Mouse (Mus musculus): ENCODE measurements around the gene Gm9508. TPM values are rescaled to one million over a fixed set of nuclear protein-coding genes. Genes with fewer than 3 reads are reported as not detected.
"Not testable (repeated sequence)": the region's sequence is repeated elsewhere in the genome, so short reads cannot be mapped to it uniquely, and the experiment has no call there.

The Gm9508 gene
- polyA plus RNA-seq, 1 experiment from 2014 or later = not detected

DNA sequence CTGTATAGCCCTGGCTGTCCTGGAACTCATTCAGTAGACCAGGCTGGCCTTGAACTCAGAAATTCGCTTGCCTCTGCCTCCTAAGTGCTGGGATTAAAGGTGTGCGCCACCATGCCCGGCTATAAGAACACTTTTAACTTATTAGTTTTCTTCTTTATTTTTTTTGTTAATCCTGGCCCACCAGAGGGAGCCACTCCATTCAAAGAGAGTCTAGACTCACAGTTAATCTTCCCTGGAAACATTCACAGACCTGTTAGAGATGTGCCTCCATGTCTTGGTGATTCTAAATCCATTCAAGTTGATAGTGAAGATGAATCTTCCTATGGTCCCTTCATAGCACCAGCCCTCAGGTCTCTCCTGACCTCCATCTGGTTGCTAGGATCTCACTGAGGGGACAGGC is 12.8 kb upstream of the Gm9508 start:
- no peak overlapping the region for H3K27ac ChIP-seq
- H3K9ac ChIP-seq (replicated peaks) = no peak overlapping the region
- 76% methylated on average over 3 of the region's 3 CpGs for WGBS
- no peaks in the 10 kb centered on the region for H3K36me3 ChIP-seq
- no peak overlapping the region for H3K4me3 ChIP-seq (replicated peaks)
- no peak overlapping the region for H3K4me2 ChIP-seq (replicated peaks)
- peaks cover 13% of the 10 kb centered on the region for H3K9me3 ChIP-seq
- no peaks in the 10 kb centered on the region for H3K27me3 ChIP-seq
- H3K4me1 ChIP-seq (replicated peaks) = no peaks in the 10 kb centered on the region
- no peak for ATAC-seq

DNA sequence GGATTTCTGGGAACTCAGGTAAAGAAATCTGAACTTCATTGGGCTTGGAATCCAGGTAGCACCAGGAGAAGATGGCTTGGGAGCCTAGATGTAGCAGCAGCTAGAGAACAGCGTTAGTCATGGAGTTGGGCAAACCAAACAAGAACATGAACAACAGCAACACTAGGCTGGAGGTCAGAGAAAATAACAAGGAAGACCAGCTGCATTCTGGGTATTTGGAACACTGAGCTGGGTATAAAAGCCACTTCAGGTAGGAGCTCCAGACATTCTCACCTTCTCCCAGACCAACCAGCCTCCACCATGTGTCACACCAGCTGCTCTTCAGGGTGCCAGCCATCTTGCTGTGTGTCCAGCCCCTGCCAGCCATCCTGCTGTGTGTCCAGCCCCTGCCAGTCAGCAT is 9.3 kb upstream of the Gm9508 start, which contains the start of gene Gm10272:
Gene Gm10272 (plus strand): TSS at position 301 of the 400 bp plus-strand sequence.
- Histone ChIP-seq H3K4me3 (replicated peaks) (no peak within 1 kb of the TSS), H3K27ac (no peak within 1 kb of the TSS), H3K4me1 (replicated peaks) (no peaks in the 10 kb centered on the region), H3K9me3 (peaks cover 14% of the 10 kb centered on the region), H3K36me3 (no peaks in the 10 kb centered on the region), H3K9ac (replicated peaks) (no peak within 1 kb of the TSS), H3K4me2 (replicated peaks) (no peak within 1 kb of the TSS), H3K27me3 (no peaks in the 10 kb centered on the region)
- no peak for ATAC-seq
- WGBS = 97% methylated on average over 1 of the region's 1 CpGs

DNA sequence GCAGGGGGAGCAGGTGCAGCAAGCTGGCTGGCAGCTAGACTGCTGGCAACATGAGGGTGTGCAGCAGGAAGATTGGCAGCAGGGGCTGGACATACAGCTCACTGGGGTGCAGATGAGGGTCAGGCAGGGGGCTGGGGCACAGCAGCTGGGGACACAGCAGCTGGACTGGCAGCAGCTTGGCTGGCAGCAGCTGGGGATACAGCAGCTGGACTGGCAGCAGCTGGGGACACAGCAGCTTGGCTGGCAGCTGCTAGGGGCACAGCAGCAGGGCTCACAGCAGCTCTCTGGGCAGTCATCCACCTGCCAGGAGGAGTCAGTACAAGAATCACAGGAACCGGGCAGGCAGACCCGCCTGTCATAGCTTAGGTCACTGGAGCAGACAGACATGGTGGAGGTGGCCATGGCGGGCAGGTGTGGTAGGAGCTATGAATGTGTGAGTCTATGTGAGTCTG is 6.7 kb downstream of the Gm9508 start, which contains the start of gene Gm19402:
Gene Gm19402 (minus strand): TSS at position 402 of the 452 bp plus-strand sequence.
- Histone ChIP-seq H3K27me3 (peaks cover 29% of the 10 kb centered on the region), H3K4me1 (replicated peaks) (peaks cover 23% of the 10 kb centered on the region)
- H3K4me2 ChIP-seq (replicated peaks); H3K27ac ChIP-seq; H3K36me3 ChIP-seq; H3K9me3 ChIP-seq; ATAC-seq; H3K9ac ChIP-seq (replicated peaks); H3K4me3 ChIP-seq (replicated peaks): not testable (repeated sequence)
- 60% methylated on average over 3 of the region's 3 CpGs for WGBS

DNA sequence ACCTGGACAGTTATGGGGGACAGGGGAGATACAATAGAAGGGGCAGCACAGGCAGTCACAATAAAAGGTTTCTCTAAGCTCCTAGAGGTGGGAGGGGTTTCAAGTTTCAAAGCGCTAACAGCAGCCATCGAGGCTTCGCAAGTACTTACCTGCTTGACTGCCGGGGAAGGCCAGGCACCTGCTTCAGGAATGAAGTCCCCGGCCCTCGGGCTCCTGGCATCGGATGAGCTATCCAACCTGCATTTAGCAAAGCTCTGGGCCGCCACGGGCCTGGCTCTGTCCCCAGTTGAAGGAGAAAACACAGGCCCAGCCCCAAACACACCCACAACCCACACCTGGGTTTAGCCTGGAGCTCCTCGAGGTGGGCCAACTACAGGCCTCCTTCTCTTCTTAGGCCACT is 10.0 kb downstream of the Gm9508 start:
- Histone ChIP-seq H3K36me3 (no peaks in the 10 kb centered on the region), H3K27me3 (peaks cover 38% of the 10 kb centered on the region), H3K27ac (no peak overlapping the region), H3K4me1 (replicated peaks) (peaks cover 31% of the 10 kb centered on the region), H3K4me3 (replicated peaks) (no peak overlapping the region), H3K9me3 (no peaks in the 10 kb centered on the region), H3K9ac (replicated peaks) (no peak overlapping the region), H3K4me2 (replicated peaks) (no peak overlapping the region)
- WGBS = 33% methylated on average over 10 of the region's 10 CpGs
- no peak for ATAC-seq

DNA sequence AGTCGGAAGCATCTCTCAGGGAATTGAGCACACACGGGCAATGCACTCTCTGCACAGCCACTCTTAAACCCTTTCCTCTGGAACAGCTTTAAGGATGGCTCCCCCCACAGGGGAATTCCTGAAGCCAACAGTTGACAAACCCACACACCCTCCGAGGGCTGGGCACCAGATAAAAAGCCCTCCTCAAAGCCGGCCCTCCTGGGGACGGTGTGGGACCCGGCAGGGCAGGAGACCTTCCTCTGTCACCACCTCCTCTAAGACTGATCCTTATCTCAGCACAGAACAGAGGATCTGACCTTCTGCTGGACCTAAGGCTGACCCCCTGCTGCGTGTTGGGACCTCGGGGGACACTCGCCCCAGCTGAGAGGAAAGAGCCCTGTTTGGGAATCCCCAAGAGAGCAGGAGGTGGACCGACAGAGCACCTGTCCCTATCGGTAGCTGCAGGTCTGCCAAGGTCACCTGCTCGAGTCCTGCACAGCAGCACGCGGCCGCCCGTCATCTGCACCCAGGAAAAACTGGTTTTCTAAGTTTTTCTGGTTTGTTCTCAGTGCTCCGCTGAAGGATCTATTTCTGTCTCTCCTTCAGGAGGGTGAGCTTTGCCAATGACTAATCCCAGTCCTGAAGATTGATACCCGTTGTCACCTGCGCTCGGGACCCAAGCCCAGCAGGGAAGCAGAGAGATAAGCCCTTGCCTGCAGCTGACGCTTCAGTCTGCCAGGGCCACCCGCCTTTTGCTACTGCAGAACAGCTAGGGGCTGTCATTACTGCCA is 11.0 kb downstream of the Gm9508 start, which contains the start of gene Tspear:
Gene Tspear (plus strand): TSS at position 675 of the 770 bp plus-strand sequence.
- Histone ChIP-seq H3K4me3 (replicated peaks) (no peak within 1 kb of the TSS), H3K4me1 (replicated peaks) (peaks cover 31% of the 10 kb centered on the region), H3K27me3 (peaks cover 38% of the 10 kb centered on the region), H3K9ac (replicated peaks) (no peak within 1 kb of the TSS; the same call in 1 of the 2 replicates), H3K27ac (no peak within 1 kb of the TSS), H3K4me2 (replicated peaks) (no peak within 1 kb of the TSS), H3K36me3 (no peaks in the 10 kb centered on the region), H3K9me3 (no peaks in the 10 kb centered on the region)
- 6% methylated on average over 22 of the region's 22 CpGs for WGBS
- no peak for ATAC-seq

DNA sequence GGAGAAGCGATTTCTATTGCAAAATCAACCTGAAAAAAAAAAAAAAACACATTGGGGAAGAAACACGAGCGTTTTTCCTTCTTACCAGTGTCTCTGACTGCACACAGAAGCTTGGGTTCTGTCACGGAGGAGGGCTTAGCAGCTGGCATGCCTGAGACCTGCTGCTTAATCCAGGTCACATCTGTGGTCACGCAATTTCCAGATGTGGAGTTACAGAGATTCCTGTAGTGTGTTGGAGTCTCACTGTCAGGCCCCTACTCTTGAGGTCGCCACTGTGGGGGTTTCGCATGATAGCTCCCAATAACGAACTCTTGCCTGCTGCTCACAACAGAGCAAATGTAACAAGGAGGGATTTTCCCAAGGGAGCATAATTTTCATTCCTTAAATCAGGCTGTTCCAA is 12.9 kb downstream of the Gm9508 start:
- H3K4me1 ChIP-seq (replicated peaks) = peaks cover 23% of the 10 kb centered on the region
- no peaks in the 10 kb centered on the region for H3K9me3 ChIP-seq
- no peaks in the 10 kb centered on the region for H3K36me3 ChIP-seq
- WGBS = 34% methylated on average over 8 of the region's 8 CpGs
- H3K9ac ChIP-seq (replicated peaks) = no peak overlapping the region
- peaks cover 38% of the 10 kb centered on the region for H3K27me3 ChIP-seq
- H3K27ac ChIP-seq = no peak overlapping the region
- H3K4me3 ChIP-seq (replicated peaks) = no peak overlapping the region
- no peak overlapping the region for H3K4me2 ChIP-seq (replicated peaks)
- no peak for ATAC-seq

DNA sequence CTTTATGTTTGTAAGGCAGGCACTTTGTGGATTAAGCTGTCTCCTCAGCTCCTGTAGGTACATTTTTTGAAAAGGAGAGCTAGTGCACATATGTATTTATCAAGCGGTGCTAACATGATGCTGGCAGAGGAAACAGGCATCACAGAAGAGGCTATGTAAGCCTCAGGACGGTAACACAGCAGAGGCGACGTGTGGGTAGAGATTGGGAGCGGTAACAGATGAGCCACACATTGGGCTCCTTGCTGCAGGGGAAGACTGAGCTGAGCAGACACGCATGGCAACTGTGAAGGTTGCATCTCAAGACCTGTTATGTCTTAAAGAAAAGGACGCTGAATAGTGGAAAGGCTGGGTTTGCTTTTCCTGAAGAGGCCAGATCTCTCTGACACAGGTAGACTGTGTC is 14.0 kb downstream of the Gm9508 start:
- H3K9ac ChIP-seq (replicated peaks) = no peak overlapping the region
- no peak overlapping the region for H3K27ac ChIP-seq
- no peaks in the 10 kb centered on the region for H3K9me3 ChIP-seq
- H3K27me3 ChIP-seq = peaks cover 43% of the 10 kb centered on the region
- H3K4me3 ChIP-seq (replicated peaks) = no peak overlapping the region
- 79% methylated on average over 7 of the region's 7 CpGs for WGBS
- peaks cover 25% of the 10 kb centered on the region for H3K4me1 ChIP-seq (replicated peaks)
- ATAC-seq = no peak
- H3K36me3 ChIP-seq = no peaks in the 10 kb centered on the region
- no peak overlapping the region for H3K4me2 ChIP-seq (replicated peaks)

DNA sequence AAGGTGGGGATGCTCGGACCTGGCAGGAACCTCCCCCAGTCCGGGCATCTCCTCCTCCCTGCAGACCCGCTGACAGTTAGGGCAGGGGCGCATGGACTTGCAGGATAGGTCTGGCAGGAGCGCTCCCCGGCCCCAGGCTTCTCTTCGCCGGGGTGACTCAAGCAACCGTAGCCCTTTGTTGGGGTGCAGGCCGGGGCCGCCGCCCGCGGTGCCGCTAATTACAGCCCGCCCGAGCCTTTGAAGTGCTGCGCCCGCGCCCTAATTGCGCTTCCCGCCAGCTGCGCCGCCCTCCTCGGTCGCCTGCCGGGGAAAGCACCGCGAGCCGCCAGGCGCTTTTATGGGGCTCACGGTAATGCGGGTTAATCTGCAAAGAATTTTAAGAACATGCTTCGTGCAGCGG is 19.5 kb downstream of the Gm9508 start:
- peak; percentile 72 for ATAC-seq
- under 1% methylated on average over 34 of the region's 35 CpGs for WGBS

DNA sequence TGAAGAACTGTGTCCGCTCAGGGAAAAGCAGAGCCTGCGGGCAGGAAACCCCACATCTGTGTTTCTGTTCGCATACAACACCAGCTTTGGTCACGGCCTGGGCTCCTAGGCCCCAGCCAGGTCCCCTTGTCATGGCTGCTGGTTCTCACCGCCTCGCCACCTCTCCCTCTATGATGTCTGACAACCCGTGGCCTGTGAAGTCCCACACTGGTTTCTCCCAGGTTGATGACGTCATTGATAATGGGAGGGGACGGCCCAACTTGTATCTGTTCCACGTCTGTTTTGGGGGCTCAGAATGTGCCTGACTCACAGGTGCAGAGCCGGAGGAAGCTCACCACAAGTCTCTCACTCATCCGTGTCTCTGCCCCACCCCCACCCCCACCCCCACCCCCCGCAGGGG is 23.3 kb downstream of the Gm9508 start:
- H3K27me3 ChIP-seq = peaks cover 24% of the 10 kb centered on the region
- no peak for ATAC-seq
- peaks cover 19% of the 10 kb centered on the region for H3K4me1 ChIP-seq (replicated peaks)
- H3K27ac ChIP-seq = no peak overlapping the region
- H3K9ac ChIP-seq (replicated peaks) = no peak overlapping the region
- H3K4me3 ChIP-seq (replicated peaks) = no peak overlapping the region
- H3K36me3 ChIP-seq = no peaks in the 10 kb centered on the region
- 61% methylated on average over 13 of the region's 13 CpGs for WGBS
- no peaks in the 10 kb centered on the region for H3K9me3 ChIP-seq
- H3K4me2 ChIP-seq (replicated peaks) = no peak overlapping the region

More for the DNA sequence above, 19.5 kb downstream of the Gm9508 start:
- Histone ChIP-seq H3K27ac (no peak overlapping the region; the same call in 1 of the 2 replicates), H3K9me3 (no peaks in the 10 kb centered on the region), H3K9ac (replicated peaks) (peak overlapping the region; percentile 23; the same call in 1 of the 2 replicates), H3K4me3 (replicated peaks) (peak overlapping the region; percentile 35), H3K4me1 (replicated peaks) (peaks cover 19% of the 10 kb centered on the region), H3K36me3 (no peaks in the 10 kb centered on the region), H3K27me3 (peaks cover 27% of the 10 kb centered on the region), H3K4me2 (replicated peaks) (peak overlapping the region; percentile 67)

DNA sequence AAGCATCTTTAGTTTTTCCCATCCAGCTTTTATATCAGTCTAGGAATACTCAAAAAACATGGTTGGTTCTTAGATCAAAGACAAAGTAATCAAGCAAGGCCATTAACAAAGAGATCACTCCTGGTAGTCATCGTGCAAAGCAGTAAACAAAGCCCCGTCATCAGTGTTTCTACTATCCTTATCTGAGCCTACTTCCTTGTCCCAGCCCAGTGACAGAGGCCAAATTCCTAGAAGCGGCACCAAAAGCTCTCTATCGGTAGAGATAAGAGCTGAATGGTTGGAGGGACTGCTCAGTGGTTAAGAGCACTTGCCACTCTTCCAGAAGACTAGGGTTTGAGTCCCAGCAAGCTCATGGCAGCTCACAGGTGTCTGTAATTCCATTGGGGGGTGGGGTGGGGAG is 25.5 kb downstream of the Gm9508 start:
- H3K27ac ChIP-seq = no peak overlapping the region
- no peak overlapping the region for H3K4me3 ChIP-seq (replicated peaks)
- H3K9ac ChIP-seq (replicated peaks) = no peak overlapping the region
- 82% methylated on average over 4 of the region's 4 CpGs for WGBS
- ATAC-seq = no peak
- H3K27me3 ChIP-seq = peaks cover 3% of the 10 kb centered on the region; the same call in 1 of the 2 replicates
- no peaks in the 10 kb centered on the region for H3K36me3 ChIP-seq
- no peak overlapping the region for H3K4me2 ChIP-seq (replicated peaks)
- 0 out of 2 replicates have a peak, but pooled peaks cover 4% of the 10 kb centered on the region for H3K4me1 ChIP-seq (replicated peaks)
- no peaks in the 10 kb centered on the region for H3K9me3 ChIP-seq

DNA sequence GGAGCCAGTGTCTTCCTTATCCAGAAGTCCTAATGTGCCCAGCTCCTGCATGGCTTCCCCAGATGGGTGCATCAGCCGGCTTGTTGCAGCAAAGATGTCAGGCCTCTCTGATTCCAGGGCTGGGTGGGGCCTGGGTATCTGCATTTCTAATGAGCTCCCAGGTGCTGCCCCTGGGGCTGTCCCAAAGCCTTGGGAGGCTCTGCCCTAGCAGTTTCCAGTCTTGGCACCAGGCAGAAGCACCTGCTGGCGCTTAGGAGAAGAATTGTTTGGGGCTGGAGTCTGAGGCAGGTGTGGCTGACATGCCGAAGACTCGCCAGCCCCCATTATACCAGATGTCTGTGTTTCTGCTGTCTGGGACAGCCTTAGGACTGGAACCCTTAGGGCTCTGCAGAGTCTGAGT is 26.3 kb downstream of the Gm9508 start:
- Histone ChIP-seq H3K4me2 (replicated peaks) (no peak overlapping the region), H3K27me3 (no peaks in the 10 kb centered on the region), H3K9ac (replicated peaks) (no peak overlapping the region), H3K4me1 (replicated peaks) (0 out of 2 replicates have a peak, but pooled peaks cover 4% of the 10 kb centered on the region), H3K4me3 (replicated peaks) (no peak overlapping the region), H3K27ac (no peak overlapping the region), H3K36me3 (no peaks in the 10 kb centered on the region), H3K9me3 (no peaks in the 10 kb centered on the region)
- 81% methylated on average over 4 of the region's 4 CpGs for WGBS
- no peak for ATAC-seq

DNA sequence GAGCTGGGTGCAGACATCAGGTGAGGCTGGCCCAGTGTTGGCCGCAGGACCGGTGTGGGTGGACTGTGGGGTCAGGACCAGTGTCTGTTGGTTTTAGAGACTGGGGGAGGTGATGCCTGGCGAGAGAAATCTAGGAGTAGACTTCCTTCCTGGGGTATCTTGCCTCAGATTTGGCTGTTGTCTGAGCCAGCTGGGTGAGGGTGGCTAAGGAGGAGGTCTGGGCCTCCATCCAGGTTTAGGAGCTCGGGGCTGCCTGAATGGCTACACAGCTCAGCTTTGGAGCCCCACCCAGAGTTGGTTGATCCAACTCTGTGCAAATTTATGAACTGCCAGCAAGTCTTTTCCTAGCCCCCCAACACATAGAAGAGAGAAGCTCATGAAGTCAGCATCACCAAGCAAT is 29.6 kb downstream of the Gm9508 start:
- Histone ChIP-seq H3K36me3 (no peaks in the 10 kb centered on the region), H3K4me1 (replicated peaks) (no peaks in the 10 kb centered on the region), H3K9ac (replicated peaks) (no peak overlapping the region), H3K4me2 (replicated peaks) (no peak overlapping the region), H3K27ac (no peak overlapping the region), H3K4me3 (replicated peaks) (no peak overlapping the region), H3K9me3 (no peaks in the 10 kb centered on the region), H3K27me3 (no peaks in the 10 kb centered on the region)
- ATAC-seq = no peak
- WGBS = 90% methylated on average over 4 of the region's 4 CpGs
